Mouse (Mus musculus): ENCODE results near the gene Mgarp.
"Not testable (repeated sequence)": the region's sequence is repeated elsewhere in the genome, so short reads cannot be mapped to it uniquely, and the experiment has no call there.

- not testable (repeated sequence) for TF ChIP-seq POLR2A (IDR thresholded peaks at IDR 0.05; ENCODE audit: borderline replicate concordance, extremely low read depth, insufficient read depth, insufficient read length, poor library complexity, severe bottlenecking); CTCF (IDR thresholded peaks at IDR 0.05; ENCODE audit: borderline replicate concordance, extremely low read depth, insufficient read depth, insufficient read length)
Observed at GRCm38 (mm10) chr3:51354956-51355355, 41.6 kb downstream of the Mgarp start.

Data from brain, embryonic 14.5 days (tissue).